Mouse (Mus musculus): ENCODE data around the gene Art4. TPM values are rescaled to one million over a fixed set of nuclear protein-coding genes. Genes with fewer than 3 reads are reported as not detected.

Gene Art4
- polyA plus RNA-seq, 1 experiment from 2014 or later = 2.2 TPM

- peaks cover 35% of the 10 kb centered on the region for H3K4me1 ChIP-seq
- DNase-seq (ENCODE audit: low spot score) = no peak
- H3K27me3 ChIP-seq (replicated peaks; ENCODE audit: low read depth, poor library complexity, severe bottlenecking) = no peaks in the 10 kb centered on the region
- no peaks in the 10 kb centered on the region for H3K9me3 ChIP-seq
- H3K4me3 ChIP-seq = peak overlapping the region; percentile 34; the same call in 1 of the 2 replicates
- no peaks in the 10 kb centered on the region for H3K36me3 ChIP-seq (replicated peaks)
- WGBS = 39% methylated on average over 11 of the region's 11 CpGs
- H3K27ac ChIP-seq (replicated peaks) = peak overlapping the region; percentile 75
Measured at GRCm38 (mm10) chr6:136857873-136858260, 334 bp upstream of the Art4 start.

GRCm38 (mm10) chr6:136856071-136856636, 1.4 kb downstream of the Art4 start:
- H3K36me3 ChIP-seq (replicated peaks) = no peaks in the 10 kb centered on the region
- H3K27me3 ChIP-seq (replicated peaks; ENCODE audit: low read depth, poor library complexity, severe bottlenecking) = no peaks in the 10 kb centered on the region
- WGBS = 65% methylated on average over 14 of the region's 14 CpGs
- H3K4me1 ChIP-seq = peaks cover 45% of the 10 kb centered on the region
- H3K9me3 ChIP-seq = no peaks in the 10 kb centered on the region
- H3K27ac ChIP-seq (replicated peaks) = peak overlapping the region; percentile 78
- DNase-seq (ENCODE audit: low spot score) = peak; percentile 21
- peak overlapping the region; percentile 35 for H3K4me3 ChIP-seq

- Histone ChIP-seq H3K27me3 (replicated peaks; ENCODE audit: low read depth, poor library complexity, severe bottlenecking) (no peaks in the 10 kb centered on the region), H3K36me3 (replicated peaks) (no peaks in the 10 kb centered on the region), H3K4me1 (peaks cover 45% of the 10 kb centered on the region), H3K27ac (replicated peaks) (no peak overlapping the region), H3K9me3 (no peaks in the 10 kb centered on the region), H3K4me3 (no peak overlapping the region)
- WGBS = 83% methylated on average over 2 of the region's 2 CpGs
- no peak for DNase-seq (ENCODE audit: low spot score)
Measured at GRCm38 (mm10) chr6:136855183-136855582, 2.4 kb downstream of the Art4 start.

GRCm38 (mm10) chr6:136854361-136854781, 3.2 kb downstream of the Art4 start:
- Histone ChIP-seq H3K27ac (replicated peaks) (no peak overlapping the region), H3K36me3 (replicated peaks) (no peaks in the 10 kb centered on the region), H3K9me3 (no peaks in the 10 kb centered on the region), H3K4me1 (peaks cover 45% of the 10 kb centered on the region), H3K27me3 (replicated peaks; ENCODE audit: low read depth, poor library complexity, severe bottlenecking) (no peaks in the 10 kb centered on the region), H3K4me3 (no peak overlapping the region)
- no peak for DNase-seq (ENCODE audit: low spot score)
- 91% methylated on average over 11 of the region's 11 CpGs for WGBS

GRCm38 (mm10) chr6:136852762-136853161, 4.8 kb downstream of the Art4 start:
- no peaks in the 10 kb centered on the region for H3K9me3 ChIP-seq
- H3K27ac ChIP-seq (replicated peaks) = peak overlapping the region; percentile 55
- H3K4me1 ChIP-seq = peaks cover 38% of the 10 kb centered on the region
- DNase-seq (ENCODE audit: low spot score) = peak; percentile 60
- no peaks in the 10 kb centered on the region for H3K27me3 ChIP-seq (replicated peaks; ENCODE audit: low read depth, poor library complexity, severe bottlenecking)
- no peak overlapping the region for H3K4me3 ChIP-seq
- no peaks in the 10 kb centered on the region for H3K36me3 ChIP-seq (replicated peaks)
- WGBS = 42% methylated on average over 3 of the region's 3 CpGs

GRCm38 (mm10) chr6:136852348-136852747, 5.2 kb downstream of the Art4 start:
- H3K27ac ChIP-seq (replicated peaks) = peak overlapping the region; percentile 55
- WGBS = 84% methylated on average over 4 of the region's 4 CpGs
- DNase-seq (ENCODE audit: low spot score) = no peak

GRCm38 (mm10) chr6:136850267-136850666, 7.3 kb downstream of the Art4 start:
- WGBS = 70% methylated on average over 6 of the region's 6 CpGs
- Histone ChIP-seq H3K36me3 (replicated peaks) (no peaks in the 10 kb centered on the region), H3K27me3 (replicated peaks; ENCODE audit: low read depth, poor library complexity, severe bottlenecking) (no peaks in the 10 kb centered on the region), H3K27ac (replicated peaks) (no peak overlapping the region), H3K4me1 (peaks cover 20% of the 10 kb centered on the region), H3K9me3 (no peaks in the 10 kb centered on the region), H3K4me3 (no peak overlapping the region)
- DNase-seq (ENCODE audit: low spot score) = no peak

More at GRCm38 (mm10) chr6:136852348-136852747, 5.2 kb downstream of the Art4 start:
- H3K36me3 ChIP-seq (replicated peaks) = no peaks in the 10 kb centered on the region
- H3K4me1 ChIP-seq = peaks cover 34% of the 10 kb centered on the region
- H3K27me3 ChIP-seq (replicated peaks; ENCODE audit: low read depth, poor library complexity, severe bottlenecking) = no peaks in the 10 kb centered on the region
- H3K4me3 ChIP-seq = no peak overlapping the region
- H3K9me3 ChIP-seq = no peaks in the 10 kb centered on the region

- no peaks in the 10 kb centered on the region for H3K9me3 ChIP-seq
- H3K27me3 ChIP-seq (replicated peaks; ENCODE audit: low read depth, poor library complexity, severe bottlenecking) = no peaks in the 10 kb centered on the region
- no peaks in the 10 kb centered on the region for H3K36me3 ChIP-seq (replicated peaks)
- WGBS = 88% methylated on average over 5 of the region's 5 CpGs
- no peak overlapping the region for H3K4me3 ChIP-seq
- no peak overlapping the region for H3K27ac ChIP-seq (replicated peaks)
- no peak for DNase-seq (ENCODE audit: low spot score)
- H3K4me1 ChIP-seq = peaks cover 15% of the 10 kb centered on the region
Measured at GRCm38 (mm10) chr6:136848971-136849370, 8.6 kb downstream of the Art4 start.

GRCm38 (mm10) chr6:136848399-136848798, 9.1 kb downstream of the Art4 start:
- 91% methylated on average over 8 of the region's 8 CpGs for WGBS

GRCm38 (mm10) chr6:136847790-136848189, 9.7 kb downstream of the Art4 start:
- H3K27ac ChIP-seq (replicated peaks) = no peak overlapping the region
- DNase-seq (ENCODE audit: low spot score) = peak; percentile 65
- H3K36me3 ChIP-seq (replicated peaks) = no peaks in the 10 kb centered on the region
- H3K4me3 ChIP-seq = no peak overlapping the region
- H3K27me3 ChIP-seq (replicated peaks; ENCODE audit: low read depth, poor library complexity, severe bottlenecking) = no peaks in the 10 kb centered on the region
- peaks cover 9% of the 10 kb centered on the region for H3K4me1 ChIP-seq
- H3K9me3 ChIP-seq = no peaks in the 10 kb centered on the region
- WGBS = 34% methylated on average over 2 of the region's 2 CpGs

More at GRCm38 (mm10) chr6:136848399-136848798, 9.1 kb downstream of the Art4 start:
- no peaks in the 10 kb centered on the region for H3K9me3 ChIP-seq
- H3K4me3 ChIP-seq = no peak overlapping the region
- DNase-seq (ENCODE audit: low spot score) = no peak
- peaks cover 15% of the 10 kb centered on the region for H3K4me1 ChIP-seq
- H3K27me3 ChIP-seq (replicated peaks; ENCODE audit: low read depth, poor library complexity, severe bottlenecking) = no peaks in the 10 kb centered on the region
- H3K27ac ChIP-seq (replicated peaks) = no peak overlapping the region
- H3K36me3 ChIP-seq (replicated peaks) = no peaks in the 10 kb centered on the region

GRCm38 (mm10) chr6:136847267-136847666, 10.3 kb downstream of the Art4 start:
- H3K9me3 ChIP-seq = no peaks in the 10 kb centered on the region
- no peak overlapping the region for H3K27ac ChIP-seq (replicated peaks)
- H3K4me3 ChIP-seq = no peak overlapping the region
- no peak for DNase-seq (ENCODE audit: low spot score)
- H3K27me3 ChIP-seq (replicated peaks; ENCODE audit: low read depth, poor library complexity, severe bottlenecking) = no peaks in the 10 kb centered on the region
- 87% methylated on average over 3 of the region's 3 CpGs for WGBS
- H3K4me1 ChIP-seq = peaks cover 4% of the 10 kb centered on the region
- no peaks in the 10 kb centered on the region for H3K36me3 ChIP-seq (replicated peaks)

GRCm38 (mm10) chr6:136845706-136846480, 11.6 kb downstream of the Art4 start:
- no peak overlapping the region for H3K4me3 ChIP-seq
- H3K36me3 ChIP-seq (replicated peaks) = no peaks in the 10 kb centered on the region
- no peaks in the 10 kb centered on the region for H3K27me3 ChIP-seq (replicated peaks; ENCODE audit: low read depth, poor library complexity, severe bottlenecking)
- 62% methylated on average over 5 of the region's 5 CpGs for WGBS
- no peaks in the 10 kb centered on the region for H3K9me3 ChIP-seq
- no peak for DNase-seq (ENCODE audit: low spot score)
- no peak overlapping the region for H3K27ac ChIP-seq (replicated peaks)
- H3K4me1 ChIP-seq = no peaks in the 10 kb centered on the region

GRCm38 (mm10) chr6:136844903-136845302, 12.6 kb downstream of the Art4 start:
- Histone ChIP-seq H3K9me3 (no peaks in the 10 kb centered on the region), H3K36me3 (replicated peaks) (no peaks in the 10 kb centered on the region), H3K27ac (replicated peaks) (no peak overlapping the region), H3K4me3 (no peak overlapping the region), H3K4me1 (no peaks in the 10 kb centered on the region), H3K27me3 (replicated peaks; ENCODE audit: low read depth, poor library complexity, severe bottlenecking) (no peaks in the 10 kb centered on the region)
- WGBS = 53% methylated on average over 2 of the region's 2 CpGs
- no peak for DNase-seq (ENCODE audit: low spot score)
